Mouse (Mus musculus): Measurements from ENCODE around the gene Alg5.
A peak's percentile ranks its signal among the peaks of the same experiment; 100 is the strongest.

Alg5 gene

GRCm38 (mm10) chr3:54737317-54737716, 2.0 kb downstream of the Alg5 start:
- no peak for DNase-seq

GRCm38 (mm10) chr3:54741965-54742364, 6.6 kb downstream of the Alg5 start:
- no peak for DNase-seq

- DNase-seq, result peak; percentile 36
Observed at GRCm38 (mm10) chr3:54745799-54746198, 10.5 kb downstream of the Alg5 start.

GRCm38 (mm10) chr3:54753411-54753810, 18.1 kb downstream of the Alg5 start:
- no peak for DNase-seq

DNA sequence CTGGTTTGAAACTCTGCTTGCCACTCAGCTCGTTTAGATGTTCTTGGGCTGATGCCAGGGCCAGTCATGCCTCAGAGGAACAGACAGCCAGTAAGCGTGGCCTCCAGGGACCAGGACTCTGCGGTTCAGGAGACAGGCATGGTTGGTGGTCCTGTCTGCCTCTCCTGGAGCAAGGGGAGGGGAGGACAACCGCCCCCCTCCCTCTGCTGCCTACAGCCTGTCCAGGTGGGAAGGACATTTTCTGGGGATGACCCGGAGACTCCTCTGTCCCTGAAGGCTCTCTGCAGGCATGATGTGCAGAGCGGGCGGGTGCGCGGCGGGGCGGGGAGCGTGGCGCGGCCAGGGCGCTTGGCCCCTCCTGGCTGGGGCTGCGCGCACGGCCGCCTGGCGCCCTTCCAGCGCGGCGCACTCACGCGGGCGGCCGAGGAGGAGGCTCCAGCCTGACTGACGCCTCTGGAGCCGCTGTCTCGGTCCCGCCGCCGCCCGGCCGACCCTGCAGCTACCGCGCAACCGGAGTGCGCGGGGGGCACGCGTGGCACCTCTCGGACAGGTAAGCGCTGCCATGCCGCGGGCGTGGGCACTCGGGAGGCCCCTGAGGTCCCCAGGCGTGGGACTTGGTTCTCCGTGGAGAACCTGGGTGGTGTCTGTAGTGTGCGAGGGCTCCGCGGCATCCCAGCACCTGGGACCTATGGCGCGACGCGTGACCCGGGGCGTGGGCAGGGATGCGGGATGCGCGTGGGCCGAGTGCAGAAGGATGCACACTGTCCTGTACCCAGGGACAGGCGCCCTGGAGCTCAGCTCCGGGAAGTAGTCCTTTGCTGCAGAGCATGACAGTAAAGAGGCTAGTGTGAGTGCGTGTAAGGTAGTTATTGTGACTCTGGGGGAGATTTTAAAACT, 20.1 kb downstream of the Alg5 start, which contains the start of gene Smad9:
Gene Smad9 (plus strand): TSS at position 438 of the 897 bp plus-strand sequence.
- DNase-seq, result no peak

DNA sequence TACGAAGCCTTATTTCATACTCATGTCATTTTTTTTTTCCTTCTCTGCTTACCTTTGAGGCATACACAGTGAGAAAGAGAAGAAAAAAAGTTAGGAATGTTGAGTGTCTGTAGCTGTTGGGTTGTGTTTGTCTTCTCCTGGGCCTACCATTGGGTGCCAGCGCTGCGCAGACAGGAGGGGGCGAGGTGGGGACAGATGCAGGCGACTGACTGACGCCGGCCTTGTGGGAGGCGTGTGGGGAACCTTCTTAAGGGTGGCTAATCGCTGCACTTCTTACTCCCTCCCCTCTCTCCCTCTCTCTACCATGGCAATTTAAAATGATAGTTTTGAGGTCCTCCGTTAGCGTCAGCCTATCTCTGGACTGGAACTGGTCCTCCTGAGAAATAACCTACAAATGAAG, 20.7 kb downstream of the Alg5 start:
- DNase-seq, result no peak

- DNase-seq, result no peak
Observed at GRCm38 (mm10) chr3:54757446-54757845, 22.1 kb downstream of the Alg5 start.

DNA sequence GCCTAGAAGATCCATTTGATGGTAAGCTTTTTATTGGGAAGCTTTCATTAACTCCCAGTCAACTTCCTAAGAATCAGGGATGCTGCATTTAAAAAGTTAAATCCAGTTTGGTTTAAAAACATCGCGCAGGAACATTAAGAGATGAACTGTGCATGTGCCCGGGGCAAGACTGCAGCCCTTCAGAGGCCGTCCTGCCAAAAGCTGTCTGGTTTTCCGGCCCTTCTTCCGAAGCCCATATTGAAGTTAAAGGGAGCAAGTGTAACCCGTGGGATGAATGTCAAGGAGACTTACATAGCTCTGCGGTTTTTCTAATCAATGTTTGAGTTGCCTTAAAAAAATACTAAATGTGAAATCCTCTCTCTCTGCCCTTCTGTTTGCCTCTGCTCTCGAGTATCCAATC, 23.9 kb downstream of the Alg5 start:
- DNase-seq, result no peak

- no peak for DNase-seq
Observed at GRCm38 (mm10) chr3:54760321-54761115, 25.2 kb downstream of the Alg5 start.

DNA sequence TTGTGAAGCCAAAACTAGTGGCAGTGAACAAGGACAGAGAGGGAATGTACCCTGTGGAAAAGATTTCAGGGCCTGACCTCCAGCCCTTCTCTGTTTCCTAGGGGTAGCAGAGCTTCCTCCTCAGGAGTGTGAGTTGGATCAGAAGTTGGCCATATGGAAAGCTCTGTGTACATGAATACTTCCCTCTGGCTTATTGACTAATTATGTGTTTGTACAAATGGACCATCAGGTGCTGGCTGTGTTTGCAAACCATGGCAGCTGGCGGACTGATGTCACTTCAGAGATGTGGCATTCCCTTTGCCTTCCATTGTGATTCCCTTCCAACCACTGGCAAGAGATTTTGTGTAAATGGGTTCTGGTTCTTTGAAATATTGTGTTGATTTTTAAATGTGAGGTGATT, 25.9 kb downstream of the Alg5 start:
- DNase-seq, result no peak

- no peak for DNase-seq
Observed at GRCm38 (mm10) chr3:54764418-54764817, 29.1 kb downstream of the Alg5 start.

DNA sequence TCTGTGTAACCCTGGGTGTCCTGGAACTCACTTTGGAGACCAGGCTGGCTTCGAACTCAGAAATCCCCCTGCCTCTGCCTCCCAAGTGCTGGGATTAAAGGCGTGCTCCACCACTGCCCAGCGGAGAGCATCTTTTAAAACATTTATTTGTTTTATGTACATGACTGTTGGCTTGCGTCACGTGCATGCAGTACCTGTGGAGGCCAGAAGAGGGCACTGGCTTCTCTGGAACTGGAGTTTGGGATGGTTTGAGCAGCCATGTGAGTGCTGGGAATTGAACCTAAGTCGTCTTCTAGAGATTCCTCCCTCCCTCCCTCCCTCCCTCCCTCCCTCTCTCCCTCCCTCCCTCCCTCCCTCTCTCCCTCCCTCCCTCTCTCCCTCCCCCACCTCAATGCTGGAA, 30.2 kb downstream of the Alg5 start:
- peak; percentile 20 for DNase-seq

GRCm38 (mm10) chr3:54766034-54766433, 30.7 kb downstream of the Alg5 start:
- DNase-seq, result no peak

DNA sequence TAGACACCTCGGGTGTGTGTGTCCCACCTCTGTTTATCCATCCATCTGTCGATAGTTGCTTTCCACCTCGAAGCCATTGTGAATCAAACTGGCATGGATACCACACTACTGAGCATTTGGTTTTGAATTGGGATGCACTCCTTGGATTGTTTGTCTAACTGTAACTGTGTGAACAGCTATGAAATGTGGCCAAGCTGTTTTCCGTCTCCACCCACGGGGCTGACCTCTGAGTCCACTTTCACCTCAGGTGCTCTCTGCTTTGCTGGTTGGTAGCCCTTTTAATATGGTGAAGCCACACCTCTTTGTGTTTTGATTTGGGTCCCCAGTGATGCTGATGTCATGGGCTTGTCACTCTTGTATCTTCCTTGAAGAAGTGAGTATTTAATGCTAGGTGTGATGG, 31.5 kb downstream of the Alg5 start:
- no peak for DNase-seq

GRCm38 (mm10) chr3:54768592-54768991, 33.3 kb downstream of the Alg5 start:
- DNase-seq, result no peak

DNA sequence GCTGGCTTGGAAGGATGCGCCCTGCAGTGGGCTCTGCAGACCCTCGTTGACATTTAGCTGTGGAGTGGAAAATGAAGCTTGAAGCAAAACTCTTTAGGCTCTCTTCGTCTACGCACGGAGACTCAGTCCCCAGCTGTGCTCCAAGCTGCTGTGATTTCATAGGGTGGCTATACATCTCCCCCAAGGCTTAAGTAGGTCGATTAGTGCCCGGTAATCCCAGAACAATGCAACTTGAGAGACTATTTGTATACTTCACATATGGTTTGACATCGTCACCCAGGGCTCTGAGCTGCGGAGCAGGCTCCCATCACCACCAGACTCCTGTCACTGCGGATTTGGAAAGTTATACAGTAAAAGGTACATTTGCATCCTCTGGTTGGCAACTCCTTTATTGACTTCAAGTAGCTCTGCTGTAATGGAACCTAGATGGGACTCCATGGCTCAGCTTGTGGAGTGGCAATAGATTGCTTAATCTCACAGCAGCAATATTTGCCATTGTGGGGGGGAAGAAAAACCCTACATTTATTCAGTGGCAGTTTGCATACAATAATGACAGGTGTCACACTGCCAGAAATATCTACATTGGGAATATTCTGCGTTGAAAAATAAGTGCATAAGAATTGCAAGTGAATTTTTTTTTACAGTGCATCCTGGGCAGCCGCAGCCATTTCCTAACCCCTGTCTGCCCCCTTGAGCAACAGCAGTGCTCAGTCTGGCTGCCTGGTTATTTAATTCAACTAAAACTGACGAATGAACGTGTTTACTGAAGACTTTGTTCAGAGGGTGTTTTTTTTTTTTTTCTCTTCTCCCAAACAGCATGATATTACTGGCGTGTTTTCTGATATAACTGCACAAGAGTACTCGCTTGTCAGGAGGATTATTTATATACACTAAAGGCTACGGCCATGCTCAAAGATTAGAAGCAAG, 34.3 kb downstream of the Alg5 start:
- DNase-seq, result no peak

- no peak for DNase-seq
Observed at GRCm38 (mm10) chr3:54773613-54774012, 38.3 kb downstream of the Alg5 start.

- no peak for DNase-seq
Observed at GRCm38 (mm10) chr3:54775989-54776631, 40.8 kb downstream of the Alg5 start.

GRCm38 (mm10) chr3:54790601-54791000, 55.3 kb downstream of the Alg5 start:
- no peak for DNase-seq

DNA sequence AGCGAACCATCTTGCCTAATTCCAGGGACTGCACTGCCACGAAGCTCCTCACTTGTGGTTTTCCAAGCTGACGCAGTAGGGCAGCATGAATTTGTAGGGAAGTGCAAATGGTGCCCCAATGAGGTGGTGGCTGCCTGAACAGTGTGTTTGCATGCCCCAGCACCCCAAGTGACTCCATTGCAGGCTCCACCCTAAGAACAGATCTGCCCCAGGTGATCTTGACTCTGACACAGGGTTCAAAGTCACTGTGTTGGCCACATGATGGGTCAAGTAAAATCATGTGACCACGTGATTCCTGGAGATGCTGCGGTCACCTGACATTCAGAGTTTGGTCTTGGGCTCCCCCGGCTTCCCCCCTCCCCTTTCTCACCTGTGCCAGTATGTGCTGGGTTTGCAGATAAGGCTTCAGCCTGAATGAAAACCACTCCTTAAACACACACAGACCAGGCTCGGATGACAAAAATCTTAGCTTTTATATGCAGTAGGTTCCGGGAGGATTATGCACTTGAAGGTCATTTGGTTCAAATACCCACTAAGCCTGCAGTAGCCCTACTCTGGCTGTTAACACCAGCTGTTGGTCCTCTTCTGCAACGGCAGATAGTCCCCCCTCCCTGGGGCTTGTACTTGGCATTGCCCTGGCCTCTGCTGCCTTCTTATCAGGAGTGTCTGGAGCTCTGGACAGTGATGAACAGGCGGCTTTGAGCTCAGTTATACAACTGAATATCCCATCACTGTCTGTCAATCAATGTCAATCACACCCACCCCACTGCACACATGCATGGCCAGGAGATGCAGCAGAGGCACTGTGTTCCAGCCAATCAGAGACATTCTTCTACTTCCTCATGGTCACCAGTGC, 56.7 kb downstream of the Alg5 start:
- DNase-seq, result no peak

DNA sequence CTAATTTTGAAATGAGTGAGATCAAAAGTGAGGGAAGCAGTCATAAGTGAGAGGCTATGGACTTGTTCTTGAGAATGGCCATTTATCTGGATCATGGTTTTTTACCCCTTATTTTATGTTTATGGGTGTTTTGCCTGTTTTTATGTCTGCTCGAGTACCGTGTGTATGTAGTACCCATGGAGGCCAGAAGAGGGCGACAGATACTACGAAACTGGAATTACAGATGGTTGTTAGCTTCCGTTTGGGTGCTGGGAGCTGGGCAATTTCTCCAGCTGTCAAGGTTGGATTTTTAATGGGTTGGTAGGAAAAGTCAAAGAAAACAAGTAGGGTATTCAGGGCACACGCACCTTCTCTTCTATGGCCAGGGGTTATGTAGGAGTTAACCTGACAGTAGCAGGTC, 58.4 kb downstream of the Alg5 start:
- DNase-seq, result peak; percentile 12

All from thymus, postnatal 25 days (tissue).